Mouse (Mus musculus): Measurements from ENCODE around the gene Wscd2.

DNA sequence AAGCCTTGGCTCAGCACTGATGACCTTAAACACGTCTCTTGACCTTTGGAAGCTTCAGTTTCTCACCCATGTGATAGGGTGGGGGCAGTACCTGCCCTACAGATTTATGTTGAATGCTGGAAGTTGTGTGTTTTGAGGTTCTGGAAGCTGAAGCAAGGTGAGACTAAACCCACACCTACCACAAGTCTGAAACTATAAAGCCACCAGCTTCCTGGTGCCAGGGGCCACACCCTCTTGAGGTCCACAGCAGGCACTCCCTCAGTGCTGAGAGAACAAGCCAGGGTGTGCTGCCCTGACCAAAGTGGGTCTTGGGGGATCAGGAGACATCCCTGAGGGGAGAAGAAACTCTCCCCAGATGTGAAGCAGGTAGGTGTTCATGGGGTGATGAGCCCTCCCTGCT is 48.7 kb downstream of the Wscd2 start:
- TF ChIP-seq CTCF (IDR thresholded peaks at IDR 0.05; ENCODE audit: low read depth), result no peak
- TF ChIP-seq EP300 (IDR thresholded peaks at IDR 0.05; ENCODE audit: low read depth), result no peak
